Mouse (Mus musculus) megakaryocyte, embryonic 14.5 days (primary cell): ENCODE results near the gene Dido1. TPM values are rescaled to one million over a fixed set of nuclear protein-coding genes. Genes with fewer than 3 reads are reported as not detected.

Source experiments
- H3K27me3 ChIP-seq: replicated peaks from 2 replicates; pipeline ENCODE3; 2012; ENCODE audit warnings: inconsistent platforms
- H3K36me3 ChIP-seq: replicated peaks from 2 replicates; pipeline ENCODE3; 2012; ENCODE audit warnings: low read length, inconsistent platforms, mixed read lengths
- H3K4me1 ChIP-seq: 2 replicates; pipeline ENCODE4 v1.6.1; 2012; ENCODE audit warnings: inconsistent platforms
- H3K4me3 ChIP-seq: replicated peaks from 2 replicates; pipeline ENCODE3; 2012; ENCODE audit warnings: moderate library complexity, mild to moderate bottlenecking, inconsistent platforms
- H3K9me3 ChIP-seq: 2 replicates; pipeline ENCODE4 v1.6.1; 2012; ENCODE audit warnings: inconsistent platforms
- FLI1 ChIP-seq: IDR thresholded peaks from 2 replicates; pipeline ENCODE4 v1.6.1; 2012; ENCODE audit warnings: low read length, inconsistent platforms, mixed read lengths
- GATA1 ChIP-seq: IDR thresholded peaks from 3 replicates; pipeline ENCODE4 v1.6.1; 2012; ENCODE audit warnings: mixed read lengths, low read length, inconsistent platforms, borderline replicate concordance
- polyA plus RNA-seq: library from polyadenylated mRNA; stranded (reverse); fragments of >175 nt; gene quantifications from 2 replicates; pipeline ENCODE4 v1.2.3, GENCODE M21; 2012; ENCODE audit warnings: low replicate concordance; ENCODE audit not compliant: insufficient read depth

The Dido1 gene
- polyA plus RNA-seq, 1 experiment = 8.4 TPM

- no peaks in the 10 kb centered on the region for H3K9me3 ChIP-seq
- H3K27me3 ChIP-seq = peaks cover 15% of the 10 kb centered on the region
- no peak overlapping the region for H3K4me3 ChIP-seq
- peaks cover 13% of the 10 kb centered on the region for H3K4me1 ChIP-seq
- TF ChIP-seq FLI1 = no peak
- no peak for TF ChIP-seq GATA1
- H3K36me3 ChIP-seq = peaks cover 14% of the 10 kb centered on the region
Observed at GRCm38 (mm10) chr2:180655150-180655549, 54.6 kb downstream of the Dido1 start.

- TF ChIP-seq GATA1 (no peak), FLI1 (no peak)
- Histone ChIP-seq H3K4me1 (peaks cover 13% of the 10 kb centered on the region), H3K4me3 (no peak overlapping the region), H3K36me3 (peaks cover 9% of the 10 kb centered on the region), H3K9me3 (no peaks in the 10 kb centered on the region), H3K27me3 (peaks cover 15% of the 10 kb centered on the region)
Observed at GRCm38 (mm10) chr2:180654666-180655065, 55.1 kb downstream of the Dido1 start.

- Histone ChIP-seq H3K9me3 (peaks cover 17% of the 10 kb centered on the region), H3K4me1 (peaks cover 6% of the 10 kb centered on the region), H3K36me3 (no peaks in the 10 kb centered on the region), H3K27me3 (peaks cover 52% of the 10 kb centered on the region), H3K4me3 (no peak overlapping the region)
- TF ChIP-seq GATA1 (no peak), FLI1 (no peak)
Observed at GRCm38 (mm10) chr2:180646841-180647240, 63.0 kb downstream of the Dido1 start.

GRCm38 (mm10) chr2:180643626-180644025 lies 66.2 kb downstream of the Dido1 start:
- peaks cover 74% of the 10 kb centered on the region for H3K27me3 ChIP-seq
- no peaks in the 10 kb centered on the region for H3K36me3 ChIP-seq
- no peak for TF ChIP-seq GATA1
- TF ChIP-seq FLI1 = no peak
- peaks cover 9% of the 10 kb centered on the region for H3K4me1 ChIP-seq
- no peak overlapping the region for H3K4me3 ChIP-seq
- H3K9me3 ChIP-seq = peaks cover 20% of the 10 kb centered on the region

GRCm38 (mm10) chr2:180642555-180643260 lies 67.1 kb downstream of the Dido1 start, which contains the start of gene Tcfl5:
Tcfl5 (minus strand) TSS chr2:180642708.
- H3K36me3 ChIP-seq = no peaks in the 10 kb centered on the region
- peaks cover 20% of the 10 kb centered on the region for H3K9me3 ChIP-seq
- peak within 1 kb of the TSS; percentile 86 for H3K4me3 ChIP-seq
- TF ChIP-seq FLI1 (no peak), GATA1 (no peak)
- peaks cover 74% of the 10 kb centered on the region for H3K27me3 ChIP-seq
- peaks cover 9% of the 10 kb centered on the region for H3K4me1 ChIP-seq

- H3K27me3 ChIP-seq = peaks cover 71% of the 10 kb centered on the region
- H3K9me3 ChIP-seq = peaks cover 20% of the 10 kb centered on the region
- peak overlapping the region; percentile 86 for H3K4me3 ChIP-seq
- TF ChIP-seq FLI1 = no peak
- TF ChIP-seq GATA1 = no peak
- H3K36me3 ChIP-seq = no peaks in the 10 kb centered on the region
- peaks cover 9% of the 10 kb centered on the region for H3K4me1 ChIP-seq
Observed at GRCm38 (mm10) chr2:180641576-180642554, 67.9 kb downstream of the Dido1 start.

- Histone ChIP-seq H3K9me3 (no peaks in the 10 kb centered on the region), H3K4me3 (no peak overlapping the region), H3K36me3 (no peaks in the 10 kb centered on the region), H3K4me1 (peaks cover 29% of the 10 kb centered on the region), H3K27me3 (peaks cover 76% of the 10 kb centered on the region)
- TF ChIP-seq FLI1 = no peak
- TF ChIP-seq GATA1 = no peak
Observed at GRCm38 (mm10) chr2:180611882-180612281, 97.9 kb downstream of the Dido1 start.

- no peak for TF ChIP-seq FLI1
- TF ChIP-seq GATA1 = no peak
- Histone ChIP-seq H3K4me1 (peaks cover 29% of the 10 kb centered on the region), H3K27me3 (peaks cover 77% of the 10 kb centered on the region), H3K9me3 (no peaks in the 10 kb centered on the region), H3K36me3 (no peaks in the 10 kb centered on the region), H3K4me3 (no peak overlapping the region)
Observed at GRCm38 (mm10) chr2:180610283-180610682, 99.5 kb downstream of the Dido1 start.

Other genes with a start within 250 kb of the Dido1 start
- gene Ntsr1, start 210.0 kb downstream of the Dido1 start, polyA plus RNA-seq = not detected in 2 replicates
- gene Mrgbp, start 128.7 kb downstream of the Dido1 start, polyA plus RNA-seq = 9.1 and 22.4 TPM in 2 replicates
- gene Ogfr, start 120.8 kb downstream of the Dido1 start, polyA plus RNA-seq = 94.3 and 124 TPM in 2 replicates
- gene Col9a3, start 112.2 kb downstream of the Dido1 start, polyA plus RNA-seq = 1.9 TPM in 1 of 2 replicates, not detected in the other
- 0.44 TPM in 1 of 2 replicates, not detected in the other for gene Tcfl5, start 67.3 kb downstream of the Dido1 start, polyA plus RNA-seq
- gene Gid8, start 118 bp upstream of the Dido1 start, polyA plus RNA-seq = 10.8 TPM in 1 of 2 replicates, not detected in the other
- gene Slc17a9, start 15.3 kb upstream of the Dido1 start, polyA plus RNA-seq = 3.5 and 6.1 TPM in 2 replicates
- not detected in 2 replicates for gene Bhlhe23, start 66.9 kb upstream of the Dido1 start, polyA plus RNA-seq
- gene Ythdf1, start 210.9 kb upstream of the Dido1 start, polyA plus RNA-seq = 15.0 and 21.3 TPM in 2 replicates
- gene Birc7, start 219.0 kb upstream of the Dido1 start, polyA plus RNA-seq = not detected in 2 replicates
- not detected in 2 replicates for gene Nkain4, start 244.7 kb upstream of the Dido1 start, polyA plus RNA-seq